Mouse (Mus musculus): ENCODE measurements at regions not wholly inside any gene's neighbourhood (a gene's known extent, or its start where the extent isn't known, plus 50 kb on each side); places are given as distances from the start of the nearest gene placed in this dataset.
A peak's percentile ranks its signal among the peaks of the same experiment; 100 is the strongest.

DNA sequence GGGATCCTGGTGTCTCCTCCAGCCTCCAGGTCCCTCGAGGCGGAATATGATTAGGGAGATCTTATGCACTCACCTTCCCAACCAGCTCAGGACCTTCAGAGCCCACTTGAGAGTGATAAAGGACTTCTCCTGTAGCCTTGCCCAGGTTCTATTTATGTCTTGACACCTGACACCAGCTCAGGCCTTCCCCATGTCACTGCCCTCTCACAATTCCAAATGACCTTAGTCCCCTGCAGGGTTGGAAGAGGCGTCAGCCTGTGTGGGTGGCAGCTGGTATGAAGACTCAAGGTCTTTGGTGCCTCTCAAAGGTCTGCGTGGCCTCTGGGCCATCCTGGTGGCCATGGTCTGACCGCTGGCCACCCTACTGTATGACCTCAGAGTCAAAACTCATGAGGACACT, 120.1 kb downstream of the 1810010D01Rik start:
- TF ChIP-seq EP300 (IDR thresholded peaks at IDR 0.05; ENCODE audit: low read depth) = no peak
- TF ChIP-seq CTCF (IDR thresholded peaks at IDR 0.05; ENCODE audit: low read depth) = no peak
- Histone ChIP-seq H3K9me3 (ENCODE audit: low read length) (no peaks in the 10 kb centered on the region), H3K36me3 (replicated peaks; ENCODE audit: insufficient read depth, low read length) (no peaks in the 10 kb centered on the region), H3K4me1 (ENCODE audit: insufficient read depth) (peaks cover 27% of the 10 kb centered on the region), H3K9ac (replicated peaks) (no peak overlapping the region), H3K27me3 (ENCODE audit: insufficient read depth, low read length) (no peaks in the 10 kb centered on the region), H3K4me3 (ENCODE audit: low read depth, low read length) (no peak overlapping the region), H3K4me2 (ENCODE audit: low read depth, low read length) (no peak overlapping the region), H3K27ac (ENCODE audit: low read depth) (no peak overlapping the region)
- WGBS (ENCODE audit: insufficient replicate concordance) = 63% methylated on average over 5 of the region's 5 CpGs
- ATAC-seq (no peak), DNase-seq (no peak)

DNA sequence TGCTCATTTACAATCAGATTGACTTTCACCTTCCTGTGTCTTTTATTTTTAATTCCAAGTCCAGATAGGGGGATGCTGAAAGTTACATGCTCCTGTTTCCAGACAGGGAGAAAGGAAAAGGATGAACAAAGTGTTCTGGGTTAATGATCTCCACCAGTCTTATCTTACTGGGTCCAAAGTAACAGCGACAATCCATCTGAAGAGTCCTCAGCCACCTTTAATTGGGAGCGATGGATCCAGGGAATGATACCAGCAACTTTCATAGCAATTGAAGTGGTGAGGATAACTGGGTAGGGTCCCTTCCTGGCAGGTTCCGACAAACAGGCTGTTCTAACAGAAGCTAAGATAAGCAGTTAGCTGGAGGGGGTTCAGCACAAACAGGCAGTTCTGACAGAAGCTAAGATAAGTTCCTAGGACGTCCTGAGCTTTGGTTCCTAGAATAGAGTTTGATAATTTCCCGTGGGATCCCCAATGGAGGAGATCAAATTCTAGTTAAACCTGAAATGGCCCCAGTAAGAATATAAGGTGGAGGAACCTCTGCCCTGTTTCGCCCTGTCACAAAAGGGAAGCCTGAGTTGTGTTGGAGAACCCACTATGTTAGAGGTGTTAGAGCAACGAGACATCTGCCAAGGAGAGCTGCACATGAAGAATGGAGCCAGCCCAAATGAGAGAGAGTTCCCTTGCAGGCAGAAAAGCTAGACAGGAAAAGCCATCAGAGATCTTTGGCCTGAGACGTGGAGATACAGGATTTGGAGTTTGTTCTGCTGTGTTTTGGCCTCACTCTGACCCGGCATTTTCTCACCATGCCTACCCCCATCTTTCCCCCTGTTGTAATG, 124.8 kb downstream of the 1810010D01Rik start:
- Histone ChIP-seq H3K4me1 (ENCODE audit: insufficient read depth) (peaks cover 17% of the 10 kb centered on the region), H3K27me3 (ENCODE audit: insufficient read depth, low read length) (no peaks in the 10 kb centered on the region), H3K9ac (replicated peaks) (no peak overlapping the region), H3K36me3 (replicated peaks; ENCODE audit: insufficient read depth, low read length) (no peaks in the 10 kb centered on the region), H3K9me3 (ENCODE audit: low read length) (no peaks in the 10 kb centered on the region), H3K27ac (ENCODE audit: low read depth) (no peak overlapping the region), H3K4me2 (ENCODE audit: low read depth, low read length) (no peak overlapping the region), H3K4me3 (ENCODE audit: low read depth, low read length) (no peak overlapping the region)
- WGBS (ENCODE audit: insufficient replicate concordance) = 40% methylated on average over 9 of the region's 9 CpGs
- TF ChIP-seq CTCF (IDR thresholded peaks at IDR 0.05; ENCODE audit: low read depth) (no peak), EP300 (IDR thresholded peaks at IDR 0.05; ENCODE audit: low read depth) (0 out of 2 replicates have a peak, but pooled peaks have one; percentile 34)
- no peak for ATAC-seq
- DNase-seq = no peak

DNA sequence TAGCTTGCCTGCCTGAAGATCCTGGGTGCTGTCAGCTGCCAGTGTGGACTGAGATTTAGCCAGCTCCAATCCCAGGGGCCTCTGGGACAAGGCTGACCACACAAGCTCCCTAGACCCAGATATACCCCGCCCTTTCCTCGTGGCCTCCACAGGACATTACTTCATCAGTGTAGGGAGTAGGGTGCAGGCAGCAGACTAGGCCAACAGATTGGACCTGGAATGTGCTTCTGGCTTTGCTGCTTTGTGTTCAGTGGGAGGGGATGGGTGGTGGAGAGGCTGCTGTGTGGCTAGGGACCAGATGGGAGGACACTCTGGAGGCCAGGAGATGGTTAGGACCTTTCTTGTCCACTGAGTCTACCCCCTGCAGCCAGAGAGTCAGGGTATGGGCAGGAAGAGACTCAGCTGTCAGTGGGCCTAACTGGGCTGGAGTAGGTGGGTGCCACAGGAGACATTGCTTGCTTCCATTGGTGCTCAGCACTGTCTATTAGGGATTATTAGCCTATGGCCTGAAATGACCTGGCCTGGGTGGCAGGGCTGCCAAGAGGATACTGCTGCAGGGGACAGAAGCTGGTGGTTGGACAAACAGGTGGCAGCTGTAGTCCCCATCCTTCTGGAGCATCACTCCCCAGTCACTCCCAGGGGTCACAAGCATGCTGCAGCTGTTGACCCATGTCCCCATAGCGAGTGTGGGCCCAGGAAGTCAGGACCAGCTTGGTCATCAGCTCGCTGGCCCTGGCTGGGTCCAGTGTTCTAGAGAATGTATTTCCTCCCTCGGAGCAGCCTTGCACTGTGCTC, 132.5 kb upstream of the Ccnd1 start:
- WGBS (ENCODE audit: insufficient replicate concordance) = 64% methylated on average over 5 of the region's 5 CpGs
- no peak overlapping the region for H3K4me2 ChIP-seq (ENCODE audit: low read depth, low read length)

DNA sequence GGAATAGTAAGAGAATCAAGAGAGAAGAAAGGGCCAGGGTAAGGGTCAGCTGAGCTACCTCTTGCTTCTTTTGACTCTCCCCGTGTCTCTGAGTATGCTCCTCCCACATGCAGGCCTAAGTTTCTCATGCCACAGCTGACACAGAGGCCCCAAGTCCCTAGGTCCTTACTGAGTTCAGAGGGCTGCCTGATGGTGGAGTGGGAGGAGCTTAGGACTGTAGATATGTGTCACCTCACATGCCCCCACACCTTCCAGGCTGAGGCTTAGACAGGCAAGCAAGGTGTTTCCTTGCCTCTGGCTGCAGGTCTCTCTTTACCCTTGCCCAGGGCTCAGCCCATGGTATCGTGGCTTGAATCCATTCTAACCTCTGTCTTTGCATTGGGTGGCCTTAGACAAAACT, 131.8 kb upstream of the Ccnd1 start:
- H3K36me3 ChIP-seq (replicated peaks; ENCODE audit: insufficient read depth, low read length) = no peaks in the 10 kb centered on the region
- DNase-seq (no peak), ATAC-seq (no peak)
- H3K4me2 ChIP-seq (ENCODE audit: low read depth, low read length) = no peak overlapping the region
- no peaks in the 10 kb centered on the region for H3K9me3 ChIP-seq (ENCODE audit: low read length)
- TF ChIP-seq CTCF (IDR thresholded peaks at IDR 0.05; ENCODE audit: low read depth) (no peak), EP300 (IDR thresholded peaks at IDR 0.05; ENCODE audit: low read depth) (no peak)
- H3K9ac ChIP-seq (replicated peaks) = no peak overlapping the region
- 59% methylated on average over 2 of the region's 2 CpGs for WGBS (ENCODE audit: insufficient replicate concordance)
- no peaks in the 10 kb centered on the region for H3K27me3 ChIP-seq (ENCODE audit: insufficient read depth, low read length)
- H3K4me1 ChIP-seq (ENCODE audit: insufficient read depth) = no peaks in the 10 kb centered on the region
- H3K4me3 ChIP-seq (ENCODE audit: low read depth, low read length) = no peak overlapping the region
- H3K27ac ChIP-seq (ENCODE audit: low read depth) = no peak overlapping the region

More for the DNA sequence above, 132.5 kb upstream of the Ccnd1 start:
- no peaks in the 10 kb centered on the region for H3K27me3 ChIP-seq (ENCODE audit: insufficient read depth, low read length)
- H3K9me3 ChIP-seq (ENCODE audit: low read length) = no peaks in the 10 kb centered on the region
- H3K27ac ChIP-seq (ENCODE audit: low read depth) = no peak overlapping the region
- no peak for TF ChIP-seq EP300 (IDR thresholded peaks at IDR 0.05; ENCODE audit: low read depth)
- no peak for TF ChIP-seq CTCF (IDR thresholded peaks at IDR 0.05; ENCODE audit: low read depth)
- no peaks in the 10 kb centered on the region for H3K4me1 ChIP-seq (ENCODE audit: insufficient read depth)
- no peak for DNase-seq
- no peak overlapping the region for H3K9ac ChIP-seq (replicated peaks)
- no peak overlapping the region for H3K4me3 ChIP-seq (ENCODE audit: low read depth, low read length)
- no peaks in the 10 kb centered on the region for H3K36me3 ChIP-seq (replicated peaks; ENCODE audit: insufficient read depth, low read length)
- no peak for ATAC-seq

DNA sequence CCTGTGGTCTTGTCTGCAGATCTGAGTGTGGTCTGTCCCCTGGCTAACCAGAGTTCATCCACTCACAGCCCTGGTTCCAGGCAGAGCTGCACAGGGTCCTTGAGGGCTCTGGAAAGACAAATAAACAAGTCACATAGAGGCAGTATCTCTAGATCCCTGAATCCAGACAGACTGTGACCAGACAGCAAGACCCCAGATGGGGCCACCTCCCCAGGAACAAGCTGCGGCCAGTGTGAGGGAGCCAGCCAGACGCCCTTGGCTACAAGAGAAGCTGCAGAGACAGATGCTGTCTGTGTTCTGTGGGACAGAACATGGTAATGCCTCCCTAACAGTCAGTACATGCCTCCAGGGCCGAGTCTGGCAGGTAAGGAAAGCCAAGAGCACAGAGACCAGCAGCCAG, 127.6 kb upstream of the Ccnd1 start:
- WGBS (ENCODE audit: insufficient replicate concordance) = 71% methylated on average over 3 of the region's 3 CpGs
- TF ChIP-seq EP300 (IDR thresholded peaks at IDR 0.05; ENCODE audit: low read depth) = no peak
- TF ChIP-seq CTCF (IDR thresholded peaks at IDR 0.05; ENCODE audit: low read depth) = no peak
- Histone ChIP-seq H3K4me2 (ENCODE audit: low read depth, low read length) (no peak overlapping the region), H3K27ac (ENCODE audit: low read depth) (no peak overlapping the region), H3K36me3 (replicated peaks; ENCODE audit: insufficient read depth, low read length) (no peaks in the 10 kb centered on the region), H3K27me3 (ENCODE audit: insufficient read depth, low read length) (no peaks in the 10 kb centered on the region), H3K4me1 (ENCODE audit: insufficient read depth) (no peaks in the 10 kb centered on the region), H3K4me3 (ENCODE audit: low read depth, low read length) (no peak overlapping the region), H3K9me3 (ENCODE audit: low read length) (no peaks in the 10 kb centered on the region), H3K9ac (replicated peaks) (no peak overlapping the region)
- ATAC-seq = no peak
- no peak for DNase-seq

DNA sequence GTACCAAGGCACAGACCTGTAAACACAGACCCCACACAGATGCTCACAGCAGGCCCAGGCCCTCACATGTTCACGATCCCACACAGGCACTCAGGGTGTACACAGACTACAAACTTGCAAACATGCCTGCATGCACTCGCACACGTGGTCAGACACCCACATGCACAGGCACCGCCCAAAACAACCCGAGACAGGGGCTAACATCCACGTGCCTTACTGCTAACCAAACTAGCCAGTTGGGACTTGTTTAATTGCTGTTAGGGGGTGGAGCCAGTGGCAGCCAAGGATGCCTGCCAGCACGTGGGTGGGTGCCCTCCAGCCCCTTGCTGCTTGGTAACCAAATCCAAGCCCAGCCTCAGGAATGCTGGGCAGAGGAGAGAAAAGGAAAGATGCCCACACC, 116.6 kb upstream of the Ccnd1 start:
- no peaks in the 10 kb centered on the region for H3K27me3 ChIP-seq (ENCODE audit: insufficient read depth, low read length)
- no peaks in the 10 kb centered on the region for H3K36me3 ChIP-seq (replicated peaks; ENCODE audit: insufficient read depth, low read length)
- no peak overlapping the region for H3K27ac ChIP-seq (ENCODE audit: low read depth)
- 0 out of 2 replicates have a peak, but pooled peaks cover 5% of the 10 kb centered on the region for H3K4me1 ChIP-seq (ENCODE audit: insufficient read depth)
- DNase-seq (no peak), ATAC-seq (no peak)
- H3K4me3 ChIP-seq (ENCODE audit: low read depth, low read length) = no peak overlapping the region
- 64% methylated on average over 7 of the region's 7 CpGs for WGBS (ENCODE audit: insufficient replicate concordance)
- no peak overlapping the region for H3K4me2 ChIP-seq (ENCODE audit: low read depth, low read length)
- TF ChIP-seq CTCF (IDR thresholded peaks at IDR 0.05; ENCODE audit: low read depth) = no peak
- no peak for TF ChIP-seq EP300 (IDR thresholded peaks at IDR 0.05; ENCODE audit: low read depth)
- H3K9ac ChIP-seq (replicated peaks) = no peak overlapping the region
- H3K9me3 ChIP-seq (ENCODE audit: low read length) = peaks cover 4% of the 10 kb centered on the region; the same call in 1 of the 2 replicates

All from liver, postnatal 0 days (tissue).